Mouse (Mus musculus) heart, adult 2 months (tissue): ENCODE data around the gene Gm45062.

Source experiments
- CTCF ChIP-seq: fragments of 200-600 bp; IDR thresholded peaks from 2 replicates; pipeline ENCODE4 v1.8.1; 2022; ENCODE audit warnings: antibody characterized with exemption, mild to moderate bottlenecking, moderate library complexity
- POLR2A ChIP-seq: fragments of 200-500 bp; IDR thresholded peaks from 2 replicates; pipeline ENCODE4 v1.6.1; 2011; ENCODE audit warnings: mild to moderate bottlenecking, low read depth, low read length, control low read depth; ENCODE audit not compliant: insufficient read depth

DNA sequence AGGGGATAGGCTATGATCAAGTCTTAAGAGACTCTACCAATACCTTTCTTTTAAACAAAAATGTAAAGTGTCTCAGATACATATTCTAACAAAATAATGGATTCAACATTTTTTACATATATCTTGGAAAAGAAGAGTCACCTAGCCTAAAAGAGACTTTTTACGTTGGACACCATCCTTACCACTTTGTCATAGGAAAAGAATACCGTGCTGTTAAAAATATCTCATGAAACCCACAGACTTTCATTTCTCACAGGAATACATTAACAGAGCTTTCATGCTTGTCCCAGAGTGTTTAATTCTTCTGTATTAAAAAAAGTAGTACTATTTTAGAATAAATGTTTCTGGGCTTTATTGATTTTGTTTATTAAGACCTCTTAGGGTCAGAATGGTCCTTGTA lies 291.9 kb downstream of the Gm45062 start:
- TF ChIP-seq POLR2A (no peak), CTCF (no peak)
